Mouse (Mus musculus) urinary bladder, adult 18-20 months (tissue): ENCODE data around the gene Apoc3.

ENCODE experiments used
- DNase-seq, 2 experiments: peaks; one replicate each; pipeline ENCODE4 v3.0.0; 2022; ENCODE audit warnings: low spot score in 2 of 2, mixed read lengths in 2 of 2

The Apoc3 gene

DNA sequence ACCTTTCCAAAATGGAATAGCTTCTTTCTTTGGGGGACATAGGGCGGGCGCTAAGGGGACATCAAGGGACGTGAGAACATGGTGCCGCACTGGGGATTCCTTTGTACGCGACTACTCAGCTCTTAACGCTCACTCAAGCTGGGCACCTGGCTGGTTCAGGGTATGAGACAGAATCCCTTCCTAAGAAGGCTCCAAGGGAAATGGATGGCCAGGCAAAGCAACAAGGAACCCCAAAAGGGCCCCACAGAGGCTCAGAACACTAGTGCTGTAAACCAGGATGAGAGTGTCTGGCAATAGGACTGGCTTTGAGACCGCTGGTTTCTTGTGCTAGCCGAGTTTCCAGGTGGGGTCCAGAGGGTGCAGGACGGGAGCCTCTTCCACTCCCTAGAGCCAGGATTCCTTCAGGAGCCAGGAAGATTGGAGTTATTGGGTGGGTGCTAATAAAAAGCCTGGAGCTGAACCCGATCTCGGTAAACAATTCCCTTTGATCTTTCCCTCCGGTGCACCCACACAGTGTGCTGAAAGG, 4.9 kb downstream of the Apoc3 start:
- no peak for DNase-seq

DNA sequence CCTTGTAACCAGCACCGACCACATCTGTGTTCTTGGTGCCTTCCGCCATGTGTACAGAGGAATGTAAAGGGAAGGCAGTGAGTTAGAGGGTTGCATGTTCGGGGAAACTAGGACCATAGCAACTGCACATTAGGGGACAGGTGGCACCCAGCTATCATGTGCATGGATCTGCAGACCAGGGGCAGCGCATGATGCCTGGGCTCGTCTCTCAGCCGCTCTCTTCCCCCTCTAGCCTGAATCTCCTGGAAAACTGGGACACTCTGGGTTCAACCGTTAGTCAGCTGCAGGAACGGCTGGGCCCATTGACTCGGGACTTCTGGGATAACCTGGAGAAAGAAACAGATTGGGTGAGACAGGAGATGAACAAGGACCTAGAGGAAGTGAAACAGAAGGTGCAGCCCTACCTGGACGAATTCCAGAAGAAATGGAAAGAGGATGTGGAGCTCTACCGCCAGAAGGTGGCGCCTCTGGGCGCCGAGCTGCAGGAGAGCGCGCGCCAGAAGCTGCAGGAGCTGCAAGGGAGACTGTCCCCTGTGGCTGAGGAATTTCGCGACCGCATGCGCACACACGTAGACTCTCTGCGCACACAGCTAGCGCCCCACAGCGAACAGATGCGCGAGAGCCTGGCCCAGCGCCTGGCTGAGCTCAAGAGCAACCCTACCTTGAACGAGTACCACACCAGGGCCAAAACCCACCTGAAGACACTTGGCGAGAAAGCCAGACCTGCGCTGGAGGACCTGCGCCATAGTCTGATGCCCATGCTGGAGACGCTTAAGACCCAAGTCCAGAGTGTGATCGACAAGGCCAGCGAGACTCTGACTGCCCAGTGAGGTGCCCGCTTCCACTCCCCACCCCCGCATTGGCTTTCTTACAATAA, 5.6 kb downstream of the Apoc3 start:
- DNase-seq, result peak; percentile 61 to 69

GRCm38 (mm10) chr9:46228491-46228890, 6.9 kb downstream of the Apoc3 start, which contains the start of gene Apoa1:
Apoa1 (plus strand) TSS chr9:46228580.
- no peak for DNase-seq

DNA sequence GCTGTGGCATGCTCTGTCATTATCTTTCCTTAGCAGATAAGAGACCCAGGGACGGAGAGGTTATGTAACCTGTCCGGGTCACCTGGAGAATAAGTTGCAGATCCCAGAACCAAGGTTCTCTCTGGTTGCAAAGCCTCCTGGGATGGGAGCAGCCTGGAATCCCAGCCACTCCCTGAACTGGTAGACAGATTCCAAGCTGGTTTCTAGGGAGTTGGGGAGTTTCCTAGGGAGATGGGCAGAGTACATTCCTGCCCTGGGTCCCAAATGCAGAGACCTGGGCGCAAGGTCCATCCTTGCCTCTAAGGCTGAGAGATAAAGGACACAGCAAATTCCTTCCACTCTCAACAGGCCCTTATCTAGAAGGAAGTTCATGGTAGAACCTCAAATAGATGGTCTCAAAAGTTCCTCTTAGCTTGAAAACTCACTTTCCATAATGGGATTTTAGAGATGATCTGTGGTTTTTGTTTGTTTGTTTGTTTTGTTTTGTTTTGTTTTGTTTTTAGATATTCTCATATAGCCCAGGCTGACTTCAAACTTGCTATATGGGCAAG, 8.3 kb downstream of the Apoc3 start:
- DNase-seq, result no peak

- DNase-seq, result no peak
Measured at GRCm38 (mm10) chr9:46224945-46225660, 10.3 kb downstream of the Apoc3 start.

- DNase-seq, result no peak
Measured at GRCm38 (mm10) chr9:46224101-46224500, 11.3 kb downstream of the Apoc3 start.

GRCm38 (mm10) chr9:46223090-46223489, 12.3 kb downstream of the Apoc3 start:
- DNase-seq, result no peak

DNA sequence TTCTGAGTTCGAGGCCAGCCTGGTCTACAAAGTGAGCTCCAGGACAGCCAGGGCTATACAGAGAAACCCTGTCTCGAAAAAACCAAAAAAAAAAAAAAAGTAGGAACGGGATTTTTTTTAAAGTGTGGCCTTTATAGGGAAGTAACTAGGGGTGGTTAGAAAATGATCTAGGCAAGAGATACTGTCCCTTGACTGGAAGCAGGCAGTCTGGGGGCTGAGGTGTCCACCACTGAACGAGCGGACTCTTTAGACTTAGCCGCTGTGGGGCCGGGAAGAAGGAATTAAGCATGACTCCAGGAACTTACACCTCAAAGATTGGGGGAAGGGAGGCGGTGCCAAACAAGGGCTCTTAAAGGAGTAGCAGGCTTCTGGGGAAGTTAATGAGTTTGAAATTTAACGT, 17.3 kb downstream of the Apoc3 start:
- no peak for DNase-seq

DNA sequence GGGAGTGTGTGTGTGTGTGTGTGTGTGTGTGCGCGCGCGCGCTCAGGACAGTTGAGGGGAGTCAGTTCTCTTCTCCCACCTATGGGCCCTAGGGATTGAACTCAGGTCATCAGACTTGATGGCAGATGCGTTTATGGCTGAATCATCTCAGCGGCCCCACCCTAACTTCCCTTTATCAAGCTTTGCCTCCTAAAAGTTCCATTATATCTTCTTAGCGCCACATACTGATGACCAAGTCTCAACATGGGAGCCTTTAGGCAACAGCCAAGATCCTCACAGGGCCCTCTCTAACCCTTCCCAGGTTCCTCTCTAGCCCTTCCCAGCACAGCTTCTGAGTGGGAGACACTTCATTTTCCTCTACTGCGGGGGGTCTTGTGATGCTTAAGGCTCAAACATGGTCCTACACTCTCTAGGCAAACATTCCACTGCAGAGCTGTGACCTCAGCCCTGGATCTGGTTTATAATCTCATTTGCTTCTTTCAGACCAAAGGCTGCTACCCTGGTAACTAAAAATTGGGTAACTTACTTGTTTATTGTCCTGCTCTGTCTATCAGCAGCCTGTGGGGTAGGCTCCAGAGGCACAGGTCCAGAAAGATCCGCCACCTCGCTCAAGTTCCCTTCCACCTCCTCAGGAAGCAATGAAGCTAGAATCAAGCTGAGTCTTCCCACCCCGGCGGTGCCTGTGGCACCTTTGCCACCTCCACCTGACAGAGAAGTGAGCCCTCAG, 18.5 kb downstream of the Apoc3 start:
- no peak for DNase-seq

DNA sequence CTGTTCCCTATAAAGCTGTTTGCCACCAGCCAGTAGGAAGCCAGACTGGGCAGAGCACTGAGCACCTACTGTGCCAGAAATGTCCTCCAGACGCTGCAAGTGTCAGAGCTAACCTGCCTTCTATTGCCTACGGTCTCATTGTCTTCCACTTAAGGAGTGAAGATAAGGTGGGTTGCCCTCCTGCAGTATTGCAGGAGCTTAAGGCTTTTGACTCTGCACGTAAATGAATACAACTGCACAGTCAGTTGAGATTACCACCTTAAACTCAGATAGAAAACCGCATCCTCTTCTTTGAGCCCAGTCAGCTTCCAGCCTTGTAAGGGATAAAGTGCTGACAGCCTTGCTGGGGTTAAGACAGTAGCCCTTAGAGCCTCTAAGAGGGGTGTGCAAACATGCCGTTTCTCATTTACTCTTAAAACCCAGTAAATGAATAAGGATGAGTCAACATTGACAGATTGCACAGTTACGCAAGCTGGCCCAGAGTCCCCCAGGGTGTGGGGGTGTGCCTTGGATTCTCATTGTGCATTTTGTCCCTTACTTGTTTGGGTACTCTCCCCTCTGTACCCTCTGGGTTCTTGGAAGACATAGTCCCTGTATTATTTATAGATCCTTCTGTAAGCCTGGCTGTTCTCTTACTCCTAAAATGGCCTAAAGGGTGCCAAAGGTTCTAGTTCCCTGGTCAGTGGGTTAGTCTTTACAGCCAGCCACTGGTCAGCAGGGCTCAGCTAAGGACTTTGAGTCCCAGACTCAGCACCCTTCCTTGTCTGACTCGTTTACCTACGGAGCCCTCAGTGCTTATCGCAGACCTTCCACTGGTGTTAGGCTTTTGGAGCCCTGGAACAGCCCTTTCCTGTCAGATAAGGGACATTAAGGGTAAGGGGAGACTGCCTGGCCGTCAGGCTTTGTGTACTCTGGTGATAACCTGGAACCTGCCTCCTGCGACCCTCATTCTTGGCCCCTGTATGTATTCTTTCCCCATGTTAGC, 19.8 kb downstream of the Apoc3 start:
- no peak for DNase-seq

DNA sequence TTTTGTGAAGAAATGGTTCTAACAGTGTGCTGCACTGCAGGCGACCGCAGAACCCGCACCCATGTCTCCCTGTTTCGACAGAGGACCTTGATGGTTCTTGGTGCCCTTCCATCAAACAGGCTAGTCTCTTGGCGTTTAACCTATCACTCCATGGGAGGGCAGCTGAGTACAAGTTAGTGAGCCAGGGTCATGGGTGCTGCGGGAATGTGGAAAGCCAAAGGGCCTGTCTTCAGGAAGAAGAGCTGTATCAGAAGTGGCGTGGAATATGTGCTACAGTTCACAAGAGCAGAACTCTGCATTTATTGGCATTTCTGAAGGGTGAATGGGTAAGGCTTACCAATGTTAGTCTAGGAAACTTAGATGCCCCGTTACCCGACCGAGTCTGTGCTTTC, 20.5 kb downstream of the Apoc3 start:
- DNase-seq, result no peak

DNA sequence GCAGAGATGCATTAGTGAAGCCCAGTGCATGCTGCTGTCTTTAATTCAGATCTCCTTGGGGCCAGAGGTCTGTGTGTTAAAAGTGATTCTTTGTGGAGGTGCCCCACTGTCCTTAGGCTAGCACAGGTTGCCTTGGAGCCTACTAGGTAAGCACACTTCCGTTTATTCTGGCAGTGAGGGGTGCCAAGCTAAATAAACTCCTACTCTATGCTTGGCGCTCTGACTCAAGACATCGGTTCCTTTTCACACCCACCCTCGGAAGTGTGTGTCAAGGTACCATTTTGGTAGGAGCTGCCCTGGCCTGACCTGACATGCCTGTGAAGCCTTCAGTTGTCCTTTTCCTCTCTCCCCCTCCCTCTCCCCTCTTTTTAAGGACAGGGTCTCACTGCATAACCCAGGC, 21.2 kb downstream of the Apoc3 start:
- no peak for DNase-seq

- DNase-seq, result no peak
Measured at GRCm38 (mm10) chr9:46210473-46210872, 25.0 kb downstream of the Apoc3 start.

- DNase-seq, result no peak
Measured at GRCm38 (mm10) chr9:46208401-46208974, 26.9 kb downstream of the Apoc3 start.

DNA sequence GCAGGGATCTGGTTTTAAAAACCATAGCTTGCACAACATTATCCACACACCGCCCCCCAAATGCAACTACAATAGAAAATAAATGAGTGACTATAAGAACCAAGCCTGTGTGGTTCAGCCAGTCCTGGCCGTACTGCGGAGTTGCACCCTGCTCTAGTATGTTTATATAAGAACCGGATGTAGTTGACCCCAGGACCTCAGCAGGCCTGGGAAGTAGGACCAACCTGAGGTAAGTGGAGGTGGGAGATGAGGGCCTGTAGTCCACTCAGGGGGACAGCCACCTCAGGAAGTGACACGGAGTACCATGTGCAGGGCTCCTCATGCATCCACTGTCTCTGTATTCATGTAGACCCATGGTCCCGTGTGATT, 28.0 kb downstream of the Apoc3 start:
- DNase-seq, result no peak

DNA sequence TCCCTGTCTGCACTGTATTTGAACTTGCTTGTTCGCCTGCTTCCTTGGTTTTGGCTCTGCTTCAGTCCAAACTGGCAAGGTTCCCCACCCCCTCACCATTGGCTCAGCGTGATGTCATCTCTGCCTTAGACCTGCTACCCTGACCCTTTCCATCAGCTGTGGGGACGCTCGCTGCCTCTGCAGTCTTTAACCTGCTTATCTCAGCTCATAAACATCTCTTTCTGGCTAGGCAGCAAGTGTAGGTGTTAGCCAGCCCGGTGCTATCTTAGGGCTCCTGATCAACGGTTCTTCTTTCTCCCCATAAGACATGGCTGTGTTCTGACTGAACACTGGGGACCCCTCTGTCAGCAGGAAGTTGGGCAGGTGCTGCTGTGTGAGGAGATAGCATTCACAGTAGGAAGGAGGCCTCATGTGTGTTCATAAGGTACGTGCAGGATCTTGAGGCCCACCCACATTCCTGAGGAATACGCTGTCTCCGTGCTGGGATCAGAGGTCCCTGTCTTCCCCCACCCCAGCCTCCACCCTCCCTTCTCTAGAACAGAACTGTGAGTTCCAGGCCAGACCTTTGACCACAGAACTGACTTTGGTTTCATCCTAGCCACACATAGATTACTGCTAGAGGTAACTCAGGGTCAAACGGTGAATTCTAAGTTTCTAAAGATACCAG, 28.5 kb downstream of the Apoc3 start:
- DNase-seq, result no peak

GRCm38 (mm10) chr9:46199609-46200008, 35.8 kb downstream of the Apoc3 start:
- DNase-seq, result no peak

GRCm38 (mm10) chr9:46198936-46199335, 36.5 kb downstream of the Apoc3 start:
- no peak for DNase-seq

DNA sequence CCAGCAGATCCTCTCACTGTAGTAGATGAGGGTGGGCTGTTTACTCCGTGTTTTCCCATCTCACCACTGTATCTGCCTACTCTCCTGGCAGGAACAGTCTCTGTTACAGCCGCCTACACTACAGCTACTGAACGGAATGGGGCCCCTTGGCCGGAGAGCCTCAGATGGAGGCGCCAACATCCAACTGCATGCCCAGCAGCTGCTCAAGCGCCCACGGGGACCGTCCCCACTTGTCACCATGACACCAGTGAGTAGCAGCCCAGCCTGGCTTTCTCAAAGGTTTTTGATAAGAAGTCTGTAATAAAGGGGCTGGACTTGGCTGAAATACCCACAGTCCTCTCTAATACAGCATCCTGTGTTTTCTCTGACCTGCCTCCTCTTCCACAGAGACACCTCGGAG, 37.0 kb downstream of the Apoc3 start:
- no peak for DNase-seq

GRCm38 (mm10) chr9:46196699-46197169, 38.7 kb downstream of the Apoc3 start:
- no peak for DNase-seq
